Mouse (Mus musculus): Measurements from ENCODE around the gene Eepd1. TPM values are rescaled to one million over a fixed set of nuclear protein-coding genes. Genes with fewer than 3 reads are reported as not detected.

Gene Eepd1
- total RNA-seq, 2 experiments from 2014 or later = 125 to 132 TPM

- DNase-seq (ENCODE audit: low spot score) = no peak
Measured at GRCm38 (mm10) chr9:25531627-25532026, 50.3 kb downstream of the Eepd1 start.

GRCm38 (mm10) chr9:25532105-25532504 lies 50.8 kb downstream of the Eepd1 start:
- DNase-seq (ENCODE audit: low spot score) = no peak

DNA sequence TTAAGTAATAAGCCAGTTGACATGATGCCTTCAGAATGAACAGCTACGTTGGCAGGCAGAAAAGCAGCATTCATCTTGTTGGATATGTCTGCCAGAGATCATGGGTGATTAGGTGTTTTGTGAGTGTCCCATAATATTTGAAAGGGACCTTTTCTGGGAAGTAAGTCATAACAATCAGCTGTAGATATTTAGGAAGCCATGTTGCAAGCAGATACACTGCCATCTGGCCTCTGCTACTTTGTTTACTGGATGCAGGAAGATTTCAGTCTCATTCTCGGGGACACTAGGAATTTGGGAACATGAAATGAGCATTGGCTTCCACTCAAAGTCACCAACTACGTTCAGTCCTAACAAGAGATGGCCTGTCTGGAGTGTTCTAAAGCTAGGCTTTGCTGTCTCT lies 54.1 kb downstream of the Eepd1 start:
- DNase-seq (ENCODE audit: low spot score) = no peak

- DNase-seq (ENCODE audit: low spot score) = no peak
Measured at GRCm38 (mm10) chr9:25539461-25539860, 58.1 kb downstream of the Eepd1 start.

- DNase-seq (ENCODE audit: low spot score) = no peak
Measured at GRCm38 (mm10) chr9:25541355-25541754, 60.0 kb downstream of the Eepd1 start.

GRCm38 (mm10) chr9:25545212-25545611 lies 63.9 kb downstream of the Eepd1 start:
- DNase-seq (ENCODE audit: low spot score) = peak; percentile 87

- no peak for DNase-seq (ENCODE audit: low spot score)
Measured at GRCm38 (mm10) chr9:25549130-25550060, 68.0 kb downstream of the Eepd1 start.

DNA sequence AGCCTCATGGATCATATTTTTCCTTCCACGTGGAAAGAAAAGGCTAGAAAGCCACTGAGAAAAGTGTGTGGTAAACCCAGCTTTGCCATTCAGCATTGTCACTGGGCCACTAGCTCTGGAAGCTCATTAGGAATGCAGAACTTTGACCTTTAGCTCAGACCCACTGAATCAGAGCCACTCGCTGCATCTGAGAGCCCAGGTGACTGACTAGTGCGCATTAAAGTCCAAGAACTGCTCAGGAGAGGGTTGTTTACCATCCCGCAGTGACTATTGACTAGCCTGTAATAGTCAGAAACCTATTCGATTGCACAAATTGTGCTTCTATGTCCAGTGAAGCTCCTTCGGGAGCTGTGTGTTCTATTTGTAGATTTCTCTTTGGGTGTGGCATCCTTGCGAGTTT lies 68.8 kb downstream of the Eepd1 start:
- no peak for DNase-seq (ENCODE audit: low spot score)

DNA sequence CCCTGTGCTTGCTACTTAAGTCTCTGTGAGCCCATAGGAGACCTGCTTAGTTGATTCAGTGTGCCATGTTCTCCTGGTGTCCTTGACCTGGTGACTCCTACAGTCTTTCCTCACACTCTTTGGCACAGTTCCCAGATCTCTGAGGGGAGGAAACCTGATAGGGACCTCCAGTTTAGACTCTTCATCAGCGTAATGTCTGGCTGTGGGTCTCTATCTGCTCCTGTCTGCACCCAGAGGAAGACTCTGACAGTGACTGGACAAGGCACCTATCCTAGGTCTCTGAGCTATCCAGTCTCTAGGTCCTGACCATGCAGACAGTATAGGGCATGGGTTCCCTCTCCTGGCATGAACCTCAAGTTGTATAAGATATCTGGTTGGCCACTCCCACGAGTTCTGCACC lies 71.2 kb downstream of the Eepd1 start:
- DNase-seq (ENCODE audit: low spot score) = peak; percentile 46

DNA sequence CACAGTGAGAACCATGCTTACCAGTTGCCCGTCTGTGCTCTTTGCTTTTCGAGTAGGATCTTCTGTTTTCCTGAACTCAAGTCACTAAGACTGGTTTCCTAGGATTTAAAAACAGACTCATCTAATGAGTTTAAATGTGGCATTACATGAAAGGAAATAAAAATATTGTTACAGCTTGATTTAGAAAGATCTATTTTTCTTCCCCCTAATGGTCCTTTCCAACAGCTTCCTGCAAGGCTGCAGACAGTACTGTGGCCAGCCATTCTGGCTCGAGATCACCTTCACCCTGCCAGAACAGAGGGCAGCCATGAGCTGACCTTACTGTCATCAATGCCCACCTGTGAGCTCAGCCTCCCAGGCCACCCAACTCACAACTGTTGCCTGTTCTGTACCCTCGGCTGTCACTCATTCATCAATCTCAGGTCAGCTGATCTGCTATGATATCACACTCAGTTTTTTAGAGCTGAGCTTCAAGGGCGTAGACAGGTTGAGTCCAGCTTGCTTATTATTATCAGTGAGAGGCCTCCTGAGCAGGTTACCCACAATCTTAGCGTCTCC lies 73.0 kb downstream of the Eepd1 start:
- peak; percentile 79 for DNase-seq (ENCODE audit: low spot score)

GRCm38 (mm10) chr9:25555261-25555660 lies 73.9 kb downstream of the Eepd1 start:
- no peak for DNase-seq (ENCODE audit: low spot score)

GRCm38 (mm10) chr9:25556008-25556407 lies 74.7 kb downstream of the Eepd1 start:
- DNase-seq (ENCODE audit: low spot score) = no peak

GRCm38 (mm10) chr9:25557378-25557777 lies 76.0 kb downstream of the Eepd1 start:
- no peak for DNase-seq (ENCODE audit: low spot score)

DNA sequence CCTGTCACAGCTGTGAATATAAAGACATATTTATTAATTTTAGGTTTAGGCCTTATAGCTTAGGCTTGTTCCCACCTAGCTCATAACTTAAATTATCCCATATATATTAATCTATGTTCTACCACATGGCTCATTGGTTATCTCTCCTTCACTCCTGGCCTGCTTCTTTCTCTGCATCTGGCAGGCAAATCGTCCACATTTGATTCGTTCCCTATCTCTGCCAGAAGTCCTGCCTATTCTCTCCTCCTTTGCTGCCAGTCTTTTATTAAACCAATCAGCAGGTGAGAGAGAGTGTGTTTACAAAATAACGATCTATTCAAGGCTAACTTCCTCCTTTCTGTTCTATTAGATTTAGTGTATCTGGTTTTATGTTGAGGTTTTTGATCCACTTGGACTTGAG lies 77.5 kb downstream of the Eepd1 start:
- no peak for DNase-seq (ENCODE audit: low spot score)

GRCm38 (mm10) chr9:25560016-25560758 lies 78.8 kb downstream of the Eepd1 start:
- no peak for DNase-seq (ENCODE audit: low spot score)

DNA sequence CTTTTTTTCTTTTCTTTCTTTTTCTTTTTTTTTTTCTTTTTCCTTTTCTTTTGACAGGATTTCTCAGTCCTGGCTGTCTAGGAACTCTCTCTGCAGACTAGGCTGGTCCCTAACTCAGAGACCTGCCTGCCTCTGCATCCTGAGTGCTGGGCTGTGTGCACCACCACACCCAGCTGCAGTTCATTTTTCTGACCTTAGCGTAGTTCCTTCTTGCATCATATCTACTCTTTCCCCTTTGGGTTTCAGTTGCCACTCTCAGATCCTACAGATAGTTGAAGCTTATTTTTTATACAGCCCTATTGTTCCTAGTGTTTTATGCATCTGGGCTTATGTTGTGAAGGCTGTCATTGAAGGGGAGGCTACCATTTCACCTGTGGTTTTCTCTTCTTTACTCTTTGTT lies 79.8 kb downstream of the Eepd1 start:
- DNase-seq (ENCODE audit: low spot score) = no peak

GRCm38 (mm10) chr9:25563806-25564205 lies 82.5 kb downstream of the Eepd1 start:
- DNase-seq (ENCODE audit: low spot score) = no peak

- DNase-seq (ENCODE audit: low spot score) = no peak
Measured at GRCm38 (mm10) chr9:25567071-25567470, 85.7 kb downstream of the Eepd1 start.

GRCm38 (mm10) chr9:25568783-25569182 lies 87.4 kb downstream of the Eepd1 start:
- no peak for DNase-seq (ENCODE audit: low spot score)

- DNase-seq (ENCODE audit: low spot score) = no peak
Measured at GRCm38 (mm10) chr9:25570011-25570410, 88.7 kb downstream of the Eepd1 start.

- no peak for DNase-seq (ENCODE audit: low spot score)
Measured at GRCm38 (mm10) chr9:25570436-25570835, 89.1 kb downstream of the Eepd1 start.

DNA sequence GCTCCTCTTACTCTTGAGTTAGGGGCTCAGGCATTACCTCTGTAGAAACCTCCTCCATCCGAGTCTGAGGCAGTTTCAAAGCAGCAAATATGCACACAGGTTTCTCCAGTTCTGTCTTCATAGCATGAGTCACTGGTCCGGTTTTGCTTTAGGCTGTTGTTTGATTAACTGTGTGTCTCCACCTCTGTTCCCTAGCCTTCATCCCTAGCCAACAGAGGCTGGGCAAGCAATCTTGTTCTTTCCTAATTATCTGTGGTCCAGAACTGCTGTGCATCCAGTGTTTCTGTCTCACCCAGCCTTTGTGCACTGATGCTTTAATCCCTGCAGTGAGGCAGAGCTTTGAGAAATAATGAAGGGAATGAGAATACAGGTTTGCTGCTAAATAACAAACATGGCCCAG lies 90.0 kb downstream of the Eepd1 start:
- DNase-seq (ENCODE audit: low spot score) = no peak

All from gastrocnemius, adult 18-20 months (tissue).